Mouse (Mus musculus): ENCODE data around the gene Mettl5.

Mettl5 gene

DNA sequence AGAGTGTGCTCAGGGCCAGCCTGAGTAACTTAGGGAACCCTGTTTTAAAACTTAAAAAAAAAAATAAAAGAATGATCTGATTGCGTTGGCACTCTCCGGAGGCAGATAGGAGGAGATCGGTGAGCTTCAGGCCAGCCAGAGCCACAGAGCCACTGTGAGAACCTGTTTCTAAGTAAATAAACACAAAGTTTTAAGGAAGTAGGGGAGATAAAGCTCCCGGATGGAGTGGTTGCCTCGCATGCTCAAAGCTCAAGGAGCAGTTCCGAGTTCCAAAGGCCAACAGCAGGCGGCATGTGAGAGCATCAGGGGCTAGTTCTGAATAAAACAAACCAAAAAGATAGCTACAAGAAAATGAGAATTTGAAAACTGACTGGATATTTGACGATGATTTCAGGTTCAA lies 29.0 kb downstream of the Mettl5 start:
- DNase-seq (ENCODE audit: low spot score) = peak; percentile 45

DNA sequence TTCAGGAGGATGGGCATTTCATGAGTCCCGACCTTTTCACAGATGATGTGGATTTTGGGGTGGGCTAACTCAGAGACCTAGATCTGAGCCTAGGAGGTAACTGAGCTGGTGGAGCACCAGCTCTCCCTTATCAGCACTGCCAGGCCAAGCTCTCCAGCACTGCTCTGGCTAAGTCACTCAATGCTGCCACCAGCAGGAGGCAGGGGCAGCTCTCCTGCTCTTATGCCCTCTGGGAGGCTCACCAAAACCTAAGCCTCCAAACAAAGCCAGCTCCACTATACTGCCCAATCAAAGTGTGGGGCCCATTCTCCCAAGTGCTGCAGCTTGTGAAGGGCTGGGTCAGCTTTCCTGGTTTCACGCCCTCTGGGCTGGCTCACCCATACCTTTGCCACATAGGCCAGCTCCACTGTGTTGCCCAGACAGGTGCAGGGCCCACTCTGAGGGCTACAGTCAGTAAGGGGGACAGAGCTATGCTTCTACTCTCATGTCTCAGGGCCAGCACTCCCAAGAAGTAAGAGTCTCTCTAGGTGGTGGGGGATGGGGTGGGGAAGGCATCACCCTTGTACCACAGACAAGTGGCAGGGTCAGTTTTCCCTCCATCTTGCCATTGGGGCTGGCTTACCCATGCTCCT lies 33.9 kb downstream of the Mettl5 start:
- no peak for DNase-seq (ENCODE audit: low spot score)

DNA sequence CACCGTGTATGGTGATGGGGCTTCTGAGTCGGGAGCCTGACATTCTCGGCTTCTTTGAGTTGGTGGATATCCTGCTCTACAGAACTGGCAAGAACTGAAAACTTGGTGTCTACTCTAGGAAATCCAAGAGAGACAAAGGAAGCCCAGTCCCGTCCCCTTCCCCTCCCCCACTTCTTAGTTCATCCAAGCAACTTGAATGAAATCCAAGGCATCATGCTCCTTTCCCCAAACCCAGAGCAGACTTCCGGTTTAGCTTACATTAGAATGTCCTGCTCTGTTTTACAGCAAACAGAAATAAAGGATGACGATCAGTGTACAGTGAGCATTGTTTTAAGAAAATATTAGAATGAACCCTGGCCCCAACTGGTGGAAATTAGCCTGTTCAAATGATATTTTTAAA lies 36.2 kb downstream of the Mettl5 start:
- no peak for DNase-seq (ENCODE audit: low spot score)

DNA sequence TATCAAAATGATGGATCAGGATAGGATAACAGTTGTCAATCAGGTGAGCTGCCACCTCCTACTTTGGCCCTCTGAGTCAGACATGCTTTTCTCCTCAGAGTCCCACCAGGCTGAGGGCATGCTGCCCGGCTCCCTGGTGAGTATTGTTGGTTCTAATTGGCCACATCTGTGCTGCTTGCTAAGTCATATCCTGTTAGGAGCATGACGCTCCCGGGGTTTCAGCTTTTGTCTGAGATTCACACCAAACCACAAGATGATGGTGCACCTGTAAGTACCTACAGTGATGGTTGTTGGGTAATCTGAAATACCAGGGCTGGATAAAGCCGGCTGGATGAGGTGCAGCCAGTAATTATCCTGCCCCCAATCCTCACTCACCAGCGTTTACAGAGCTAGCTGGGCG lies 45.2 kb downstream of the Mettl5 start:
- DNase-seq (ENCODE audit: low spot score) = no peak

DNA sequence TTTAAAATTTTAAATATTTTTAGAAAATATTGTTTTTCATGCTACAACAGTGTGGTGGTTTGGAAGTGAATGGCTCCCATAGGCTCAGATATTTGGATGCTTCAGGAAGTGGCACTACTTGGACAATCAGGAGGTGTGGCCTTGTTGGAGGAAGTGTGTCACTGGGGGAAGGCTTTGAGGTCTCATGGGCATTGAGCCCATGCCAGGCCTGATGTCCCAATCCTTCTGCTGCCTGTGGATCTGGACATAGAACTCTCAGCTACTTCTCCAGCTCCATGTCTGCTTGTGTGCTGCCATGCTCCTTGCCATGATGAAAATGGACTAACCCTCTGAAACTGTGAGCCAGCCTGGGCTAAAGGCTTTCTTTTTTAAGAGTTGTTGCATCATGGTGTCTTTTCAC lies 46.7 kb downstream of the Mettl5 start:
- no peak for DNase-seq (ENCODE audit: low spot score)

DNA sequence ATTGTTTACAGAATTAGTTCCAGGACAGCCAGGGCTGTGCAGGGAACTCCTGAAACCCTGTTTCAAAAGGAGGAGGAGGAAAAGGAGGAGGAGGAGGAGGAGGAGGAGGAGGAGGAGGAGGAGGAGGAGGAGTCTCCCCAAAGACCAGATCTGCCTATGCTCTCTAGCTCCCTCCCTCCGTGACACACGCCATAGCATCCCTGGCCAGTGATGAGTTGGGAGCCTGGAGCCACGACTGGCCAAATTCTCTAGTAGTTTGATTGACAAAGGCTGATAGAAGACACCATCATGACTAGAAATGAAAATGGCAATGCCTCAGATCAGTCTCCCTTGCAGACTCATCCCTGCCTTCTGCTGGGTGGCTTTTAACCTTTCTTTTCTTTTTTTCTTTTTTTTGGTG lies 47.4 kb downstream of the Mettl5 start:
- no peak for DNase-seq (ENCODE audit: low spot score)

DNA sequence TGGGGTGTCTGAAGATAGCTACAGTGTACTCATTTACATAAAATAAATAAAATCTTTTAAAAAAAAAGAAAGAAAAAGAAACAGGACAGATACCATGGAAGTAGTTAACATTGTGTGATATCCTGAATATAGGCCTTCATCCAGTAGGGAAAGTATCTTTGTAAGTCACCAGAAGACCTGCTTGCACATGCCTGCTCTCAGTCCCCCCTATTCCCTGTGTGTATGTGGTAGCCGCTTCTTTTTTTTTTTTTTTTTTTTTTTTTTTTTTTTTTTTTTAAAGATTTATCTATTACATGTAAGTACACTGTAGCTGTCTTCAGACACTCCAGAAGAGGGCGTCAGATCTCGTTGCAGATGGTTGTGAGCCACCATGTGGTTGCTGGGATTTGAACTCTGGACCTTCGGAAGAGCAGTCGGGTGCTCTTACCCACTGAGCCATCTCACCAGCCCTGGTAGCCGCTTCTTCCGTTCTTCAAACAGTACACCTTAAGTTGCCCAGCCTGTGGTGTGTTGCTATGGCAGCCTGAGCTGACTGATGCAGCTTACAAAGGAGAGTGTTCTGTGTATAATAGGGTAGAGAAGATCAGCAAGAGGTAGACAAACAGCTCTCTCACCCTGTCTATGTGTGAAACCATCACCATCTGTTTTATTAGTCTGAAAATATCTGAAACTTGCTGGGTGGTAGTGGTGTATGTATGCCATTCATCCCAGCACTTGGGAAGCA lies 48.0 kb downstream of the Mettl5 start:
- no peak for DNase-seq (ENCODE audit: low spot score)

DNA sequence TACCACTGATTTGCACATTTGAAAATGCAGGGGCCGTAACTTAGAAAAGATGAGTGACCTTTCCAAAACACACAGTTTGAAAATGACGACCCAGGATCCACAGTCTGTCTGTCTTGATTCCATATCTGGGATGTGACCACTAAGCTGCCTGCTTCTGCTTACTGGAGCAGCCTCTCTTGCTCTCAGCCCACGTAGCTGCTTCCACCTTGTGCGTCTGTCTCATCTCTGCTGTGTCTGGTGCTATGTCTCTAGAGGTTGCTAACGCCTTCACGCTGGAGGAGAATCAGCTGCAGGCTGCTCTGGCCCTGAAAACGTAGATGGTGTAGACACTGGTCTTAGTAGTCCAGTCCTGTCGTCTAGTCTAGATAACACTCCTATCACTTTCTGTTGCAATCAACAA lies 55.3 kb downstream of the Mettl5 start:
- no peak for DNase-seq (ENCODE audit: low spot score)

DNA sequence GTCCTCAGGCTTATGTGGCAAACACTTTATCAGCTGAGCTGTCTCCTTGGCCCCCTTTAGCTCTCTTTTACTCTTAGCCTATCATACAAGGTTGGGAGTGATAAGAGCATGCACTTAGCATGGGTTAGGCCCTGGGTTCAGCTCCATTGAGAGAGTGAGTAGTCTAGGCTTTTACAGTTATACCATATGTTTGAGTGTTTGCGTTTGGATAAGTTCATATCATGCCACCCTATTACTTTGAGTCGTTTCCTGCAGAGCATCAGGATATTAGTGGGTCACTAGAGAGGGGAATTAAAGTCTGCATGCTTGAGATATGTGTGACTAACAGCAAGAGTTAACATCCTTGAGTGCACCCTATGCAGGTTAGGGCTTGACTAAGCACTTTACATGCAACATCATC lies 55.7 kb downstream of the Mettl5 start:
- no peak for DNase-seq (ENCODE audit: low spot score)

DNA sequence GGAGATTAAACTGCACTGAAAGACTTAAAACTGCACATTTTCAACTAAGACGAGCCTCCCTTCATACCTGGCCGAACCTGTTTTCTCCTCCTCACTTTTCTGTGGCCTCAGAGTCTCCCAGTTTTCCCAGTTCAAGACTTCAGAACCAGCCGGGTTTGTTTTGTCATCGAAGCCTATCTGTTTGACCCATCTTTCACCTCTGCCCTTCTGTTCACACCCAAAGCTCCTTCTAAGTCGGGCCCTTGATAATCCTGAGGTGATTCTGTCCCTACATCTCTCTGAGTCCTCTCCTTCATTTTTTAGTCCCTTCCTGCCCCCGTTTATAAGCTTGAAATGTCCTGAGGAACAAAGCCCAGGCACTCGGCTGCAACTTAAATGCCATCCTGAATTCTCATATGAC lies 57.4 kb downstream of the Mettl5 start:
- no peak for DNase-seq (ENCODE audit: low spot score)

DNA sequence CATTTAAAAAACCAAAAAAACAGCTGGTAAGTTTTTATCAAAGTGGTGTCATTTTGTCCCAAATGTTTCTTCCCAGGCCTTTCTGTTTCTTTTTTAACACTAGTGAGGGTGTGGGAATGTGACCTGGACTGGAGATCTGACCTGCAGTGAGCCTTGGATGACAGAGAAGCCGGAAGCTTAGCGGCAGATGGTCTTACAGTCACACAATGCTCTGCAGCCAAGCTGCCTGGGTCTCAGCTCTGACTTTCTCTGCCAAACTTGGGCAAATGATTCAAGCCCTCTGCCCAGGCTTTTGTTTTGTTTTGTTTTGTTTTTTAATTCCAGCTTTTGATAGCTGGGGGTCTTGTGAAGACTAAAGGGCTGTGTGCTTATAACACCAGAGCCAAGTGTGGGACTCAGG lies 59.0 kb downstream of the Mettl5 start:
- no peak for DNase-seq (ENCODE audit: low spot score)

DNA sequence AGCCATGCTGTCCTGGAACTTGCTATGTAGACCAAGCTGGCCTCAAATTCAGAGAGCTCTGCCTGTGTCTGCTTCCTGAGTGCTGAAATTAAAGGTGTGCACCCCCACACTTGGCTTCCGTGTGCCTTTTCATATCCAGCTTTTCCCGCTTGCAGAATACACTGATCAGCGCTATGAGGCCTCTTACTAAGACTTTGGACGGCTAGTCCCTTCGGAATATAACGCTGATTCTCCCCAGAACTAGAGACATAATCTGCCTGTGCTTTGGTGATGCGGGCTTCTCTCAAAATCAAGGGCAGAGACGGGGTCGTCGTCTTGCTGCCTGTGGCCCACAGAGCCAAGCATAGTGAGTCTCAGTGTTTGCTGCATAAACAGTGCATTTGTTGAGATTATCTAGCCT lies 59.5 kb downstream of the Mettl5 start:
- DNase-seq (ENCODE audit: low spot score) = no peak

DNA sequence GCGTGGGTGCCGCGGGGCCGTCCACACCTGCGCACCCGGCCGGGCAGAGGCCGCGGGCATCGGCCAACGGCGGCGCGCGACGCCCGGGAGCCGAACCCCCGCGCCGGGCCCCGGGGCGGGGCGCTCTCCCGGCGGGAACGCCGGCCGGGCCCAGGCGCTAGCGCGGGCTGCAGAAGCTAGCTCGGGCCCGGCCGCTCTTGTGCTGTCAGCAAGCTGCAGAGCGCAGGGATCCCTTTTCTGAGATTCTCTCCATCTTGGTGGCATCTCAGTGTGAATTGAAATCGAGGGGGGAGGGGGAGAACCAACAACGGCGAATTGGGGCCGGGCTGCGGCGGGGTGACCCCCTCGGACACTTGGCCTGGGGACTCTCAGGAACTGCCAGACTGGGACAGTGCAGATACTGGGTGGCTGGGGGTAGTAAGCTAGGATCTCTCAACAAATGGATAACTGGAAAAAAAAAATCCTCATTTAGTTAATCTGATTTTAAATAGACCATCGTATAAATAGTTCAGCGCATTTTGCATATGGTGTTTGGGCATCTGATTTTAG lies 62.2 kb downstream of the Mettl5 start:
- peak; percentile 38 for DNase-seq (ENCODE audit: low spot score)

DNA sequence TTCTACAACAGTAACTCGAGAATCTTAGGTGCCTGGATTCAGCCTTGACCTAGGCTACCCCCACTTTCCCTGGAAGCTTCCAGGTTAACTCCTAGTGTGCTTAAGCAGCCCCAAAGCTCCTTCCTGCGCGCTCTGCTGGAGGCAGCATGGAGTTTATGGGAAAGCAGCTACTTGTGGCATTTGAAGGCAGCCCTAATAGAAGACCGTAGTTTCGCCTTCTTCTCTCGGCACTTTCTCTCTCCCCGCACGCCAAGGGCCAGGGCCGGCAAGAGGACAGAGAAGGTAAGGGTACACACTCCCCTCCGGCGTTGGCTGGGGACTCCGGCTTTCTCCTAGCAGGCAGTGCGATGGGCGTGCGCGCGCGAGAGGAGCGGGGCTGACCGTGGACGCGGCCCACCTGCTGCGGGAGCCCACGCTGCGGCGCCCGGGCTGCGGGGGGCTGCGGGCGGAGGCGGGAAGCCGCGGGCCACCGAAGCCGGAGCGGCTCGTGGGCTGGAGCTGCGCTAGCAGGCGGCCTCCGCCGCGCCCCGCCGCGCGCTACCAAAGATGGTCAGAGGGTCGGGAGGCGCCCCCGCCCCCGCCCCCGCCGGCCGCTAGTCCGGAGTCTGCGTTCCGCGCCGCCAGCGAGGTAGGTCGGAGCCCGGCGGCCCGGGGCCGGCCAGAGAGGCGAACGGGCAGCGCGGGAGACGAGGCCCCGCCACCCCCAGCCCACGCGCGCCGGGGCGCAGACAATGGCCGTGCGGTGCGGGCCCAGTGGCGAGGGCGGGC lies 62.9 kb downstream of the Mettl5 start:
- DNase-seq (ENCODE audit: low spot score) = peak; percentile 62

DNA sequence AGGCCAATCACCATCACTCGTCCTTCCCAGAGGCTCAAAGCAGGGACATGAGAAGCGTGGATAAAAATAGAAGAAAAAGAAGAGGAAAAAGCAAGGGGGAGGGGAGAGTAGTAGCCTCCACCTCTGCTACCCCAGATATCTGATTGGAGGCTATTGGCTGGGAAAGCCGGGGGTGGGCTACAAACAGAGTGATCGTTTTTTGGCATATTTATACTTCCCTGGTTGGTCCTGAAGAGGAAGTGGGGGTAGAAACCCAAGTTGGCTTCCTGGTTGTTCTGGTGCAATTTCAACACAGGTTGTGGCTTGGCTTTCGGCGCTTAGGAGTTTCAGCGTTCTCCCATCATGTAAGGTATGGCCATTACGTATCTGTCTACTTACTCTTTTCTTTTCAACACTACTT lies 63.7 kb downstream of the Mettl5 start, which contains the start of gene Klhl23:
TSS of gene Klhl23 (plus strand) at position 234 of the 400 bp plus-strand sequence.
- DNase-seq (ENCODE audit: low spot score) = no peak
